Mouse (Mus musculus) hindbrain, embryonic 10.5 days (tissue): ENCODE measurements around the gene Il5. TPM values are rescaled to one million over a fixed set of nuclear protein-coding genes. Genes with fewer than 3 reads are reported as not detected.
A peak's percentile ranks its signal among the peaks of the same experiment; 100 is the strongest.

Experiments
- DNase-seq: peaks from one replicate; pipeline ENCODE4 v3.0.0-alpha.2; 2017; ENCODE audit warnings: low spot score
- H3K27ac ChIP-seq: fragments of 300-500 bp; sonication (generic); 2 replicates; pipeline ENCODE4 v1.5.1; 2016; ENCODE audit warnings: mild to moderate bottlenecking, moderate library complexity
- H3K27me3 ChIP-seq: fragments of 300-500 bp; sonication (generic); 2 replicates; pipeline ENCODE4 v1.6.1; 2016; ENCODE audit warnings: mild to moderate bottlenecking; ENCODE audit not compliant: poor library complexity, insufficient read depth, severe bottlenecking
- H3K36me3 ChIP-seq: fragments of 300-500 bp; sonication (generic); 2 replicates; pipeline ENCODE4 v1.6.1; 2016; ENCODE audit warnings: mild to moderate bottlenecking, moderate library complexity
- H3K4me1 ChIP-seq: fragments of 300-500 bp; sonication (generic); replicated peaks from 2 replicates; pipeline ENCODE4 v1.6.1; 2016; ENCODE audit warnings: mild to moderate bottlenecking
- H3K4me3 ChIP-seq: fragments of 300-500 bp; sonication (generic); 2 replicates; pipeline ENCODE4 v1.5.1; 2016; ENCODE audit warnings: mild to moderate bottlenecking, moderate library complexity
- H3K9me3 ChIP-seq: fragments of 300-500 bp; sonication (generic); 2 replicates; pipeline ENCODE4 v1.6.1; 2016; ENCODE audit warnings: mild to moderate bottlenecking, moderate library complexity
- WGBS: fragments of 180-500 bp; shearing (Covaris S2); methylation state at CpG from one replicate; pipeline ENCODE4 v1.1.7; 2016; 5-methylcytosine and 5-hydroxymethylcytosine counted together
- polyA plus RNA-seq: library from polyadenylated mRNA; unstranded; fragments of >200 nt; fragmentation: Nextera tagmentation; extraction: Ambion mirVana; gene quantifications from 2 replicates; pipeline ENCODE4 v1.2.1, GENCODE M21; 2016

The Il5 gene
- polyA plus RNA-seq = not detected in 2 replicates

DNA sequence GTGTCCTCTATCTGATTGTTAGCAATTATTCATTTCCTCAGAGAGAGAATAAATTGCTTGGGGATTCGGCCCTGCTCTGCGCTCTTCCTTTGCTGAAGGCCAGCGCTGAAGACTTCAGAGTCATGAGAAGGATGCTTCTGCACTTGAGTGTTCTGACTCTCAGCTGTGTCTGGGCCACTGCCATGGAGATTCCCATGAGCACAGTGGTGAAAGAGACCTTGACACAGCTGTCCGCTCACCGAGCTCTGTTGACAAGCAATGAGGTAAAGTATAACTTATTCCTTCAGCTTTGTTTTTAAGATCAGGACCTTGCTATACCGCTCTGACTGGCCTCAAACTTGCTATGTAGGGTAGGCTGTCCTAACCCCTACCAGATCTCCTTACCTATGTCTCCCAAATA is at the start of gene Il5:
TSS of gene Il5 (plus strand) at position 80 of the 400 bp plus-strand sequence.
- no peaks in the 10 kb centered on the region for H3K9me3 ChIP-seq
- H3K4me3 ChIP-seq = no peak within 1 kb of the TSS
- no peak within 1 kb of the TSS for H3K27ac ChIP-seq
- H3K4me1 ChIP-seq = no peaks in the 10 kb centered on the region
- DNase-seq = no peak
- no peaks in the 10 kb centered on the region for H3K36me3 ChIP-seq
- H3K27me3 ChIP-seq = no peaks in the 10 kb centered on the region
- 89% methylated on average over 6 of the region's 6 CpGs for WGBS

DNA sequence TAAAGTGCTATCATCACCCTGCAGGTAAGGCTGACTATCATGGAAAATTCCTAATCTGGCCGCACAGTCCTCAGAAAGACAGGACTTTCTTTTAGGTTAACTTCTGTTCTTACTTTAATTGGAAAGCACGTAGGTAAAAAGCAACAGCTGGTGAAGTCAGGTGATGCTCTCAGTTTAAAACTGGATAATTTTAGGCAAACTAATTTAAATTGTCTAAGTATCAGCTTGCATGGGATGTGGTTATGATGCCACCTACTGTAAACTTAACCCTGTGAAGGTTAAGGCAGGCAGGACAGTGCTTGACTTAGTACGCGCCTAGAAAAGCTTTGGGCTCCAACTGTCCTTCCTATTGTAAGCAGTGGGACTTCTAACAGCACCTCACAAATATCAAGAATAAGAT is 49.2 kb upstream of the Il5 start:
- H3K9me3 ChIP-seq = no peaks in the 10 kb centered on the region
- no peaks in the 10 kb centered on the region for H3K27me3 ChIP-seq
- no peak overlapping the region for H3K4me3 ChIP-seq
- peaks cover 80% of the 10 kb centered on the region for H3K36me3 ChIP-seq
- no peaks in the 10 kb centered on the region for H3K4me1 ChIP-seq
- no peak overlapping the region for H3K27ac ChIP-seq
- 98% methylated on average over 4 of the region's 4 CpGs for WGBS
- DNase-seq = no peak

DNA sequence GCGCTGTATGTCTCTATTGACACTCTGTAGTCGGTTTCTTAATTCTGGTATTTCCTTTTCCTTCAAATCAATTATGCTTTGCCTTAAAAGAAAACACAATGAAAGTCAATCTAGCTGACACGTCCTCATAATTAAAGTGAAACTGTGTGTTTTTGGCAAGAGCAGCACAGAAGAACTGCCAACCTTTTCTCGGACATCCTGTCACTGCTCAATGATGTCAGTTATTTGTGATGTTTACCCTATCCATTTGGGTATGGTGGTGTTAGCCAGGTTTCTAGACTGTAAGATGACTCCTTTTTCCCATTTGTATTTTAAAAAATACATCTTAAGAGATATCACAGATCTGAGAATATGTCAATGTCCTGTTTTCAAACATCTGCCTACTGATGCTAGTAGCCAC is 40.5 kb upstream of the Il5 start:
- no peak for DNase-seq
- WGBS = 88% methylated on average over 4 of the region's 4 CpGs
- Histone ChIP-seq H3K27ac (no peak overlapping the region), H3K4me1 (no peaks in the 10 kb centered on the region), H3K27me3 (no peaks in the 10 kb centered on the region), H3K4me3 (no peak overlapping the region), H3K36me3 (peaks cover 82% of the 10 kb centered on the region), H3K9me3 (no peaks in the 10 kb centered on the region)

DNA sequence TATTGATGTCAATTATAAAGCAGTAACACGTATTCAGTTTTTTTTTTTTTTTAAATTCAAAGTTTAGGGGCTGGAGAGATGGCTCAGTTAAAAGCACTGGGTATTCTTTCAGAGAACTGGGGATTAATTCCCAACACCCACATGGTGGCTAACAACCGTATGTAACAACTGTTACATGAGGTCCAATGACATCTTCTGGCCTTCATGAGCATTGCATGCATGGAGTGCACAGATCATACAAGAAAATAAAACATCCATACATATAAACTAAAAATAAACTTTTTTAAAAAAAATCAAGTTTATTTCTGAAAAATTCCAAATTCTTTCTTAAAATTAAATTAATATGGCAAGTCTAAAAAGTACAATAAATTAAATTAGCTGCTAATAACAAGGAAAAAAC is 38.9 kb upstream of the Il5 start:
- Histone ChIP-seq H3K36me3 (peaks cover 76% of the 10 kb centered on the region), H3K4me1 (no peaks in the 10 kb centered on the region), H3K4me3 (no peak overlapping the region), H3K27me3 (no peaks in the 10 kb centered on the region), H3K9me3 (no peaks in the 10 kb centered on the region), H3K27ac (no peak overlapping the region)
- DNase-seq = no peak
- 92% methylated on average over 2 of the region's 2 CpGs for WGBS

DNA sequence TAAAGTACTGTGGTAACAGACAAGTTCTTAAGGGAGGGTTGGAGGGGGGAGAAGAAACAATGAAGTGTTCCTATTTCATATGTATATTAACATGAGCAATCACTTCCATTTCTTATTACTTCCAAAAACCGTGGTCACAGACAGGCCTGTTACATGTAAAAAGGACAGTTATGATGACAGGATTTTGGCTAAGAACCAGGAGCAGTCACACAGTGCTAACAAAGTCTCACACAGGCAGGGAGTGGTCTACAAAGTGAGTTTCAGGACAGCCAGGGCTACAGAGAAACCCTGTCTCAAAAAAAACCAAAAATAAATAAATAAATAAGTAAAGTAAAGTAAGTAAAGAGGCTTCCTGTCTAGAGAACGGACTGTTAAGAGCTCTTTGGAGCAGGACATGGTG is 38.4 kb upstream of the Il5 start:
- no peaks in the 10 kb centered on the region for H3K9me3 ChIP-seq
- peaks cover 76% of the 10 kb centered on the region for H3K36me3 ChIP-seq
- no peaks in the 10 kb centered on the region for H3K27me3 ChIP-seq
- no peaks in the 10 kb centered on the region for H3K4me1 ChIP-seq
- DNase-seq = no peak
- WGBS = 92% methylated on average over 2 of the region's 2 CpGs
- H3K27ac ChIP-seq = no peak overlapping the region
- no peak overlapping the region for H3K4me3 ChIP-seq

DNA sequence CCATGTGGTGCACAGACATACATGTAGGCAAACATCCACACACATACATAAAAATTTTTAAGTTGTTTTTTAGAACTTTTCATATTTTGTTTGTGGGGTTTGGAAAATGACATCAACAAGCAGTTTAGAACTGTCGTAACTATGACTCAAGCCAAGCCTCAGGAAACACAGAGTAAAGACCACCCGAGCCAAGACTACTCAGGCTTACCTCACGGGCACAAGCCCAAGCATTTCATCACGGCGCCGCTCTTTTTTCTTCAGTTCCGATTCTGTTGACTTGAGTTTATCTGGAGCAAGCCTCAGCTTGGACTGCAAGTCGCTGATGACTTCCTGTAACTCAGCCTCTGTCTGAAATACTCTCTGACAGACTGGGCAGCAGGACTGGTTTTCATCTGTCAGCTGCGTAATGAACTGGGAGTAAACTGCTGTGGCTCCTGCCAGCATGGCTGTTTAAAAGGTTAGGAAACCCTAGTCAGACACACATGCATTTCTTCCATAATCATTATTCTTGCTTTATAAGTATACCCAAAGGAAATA is 37.5 kb upstream of the Il5 start:
- no peak overlapping the region for H3K27ac ChIP-seq
- WGBS = 95% methylated on average over 9 of the region's 9 CpGs
- no peak overlapping the region for H3K4me3 ChIP-seq
- no peaks in the 10 kb centered on the region for H3K9me3 ChIP-seq
- H3K27me3 ChIP-seq = no peaks in the 10 kb centered on the region
- H3K36me3 ChIP-seq = peaks cover 79% of the 10 kb centered on the region
- DNase-seq = no peak
- H3K4me1 ChIP-seq = no peaks in the 10 kb centered on the region

DNA sequence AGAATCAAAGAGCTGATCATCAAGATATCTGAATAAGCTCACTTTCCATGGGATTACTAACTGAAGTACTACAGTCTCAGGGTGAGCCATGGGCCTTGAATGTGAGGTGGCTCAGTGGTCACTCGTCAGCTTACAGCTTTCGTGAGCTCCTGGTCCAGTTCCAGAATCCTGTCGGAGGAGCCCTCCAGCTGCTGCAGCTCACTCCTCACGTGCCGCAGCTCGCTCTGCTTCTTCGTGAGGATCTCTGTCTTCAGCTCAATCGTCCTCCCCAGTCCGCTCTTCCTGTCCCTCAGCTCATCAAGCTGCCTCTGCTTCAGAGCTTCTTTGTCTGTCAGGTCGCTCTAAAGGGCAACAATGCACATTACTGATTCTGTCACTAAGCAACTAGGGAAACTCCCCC is 28.6 kb upstream of the Il5 start:
- 38% methylated on average over 10 of the region's 10 CpGs for WGBS
- Histone ChIP-seq H3K36me3 (peaks cover 45% of the 10 kb centered on the region), H3K4me3 (no peak overlapping the region; the same call in 1 of the 2 replicates), H3K4me1 (peaks cover 6% of the 10 kb centered on the region), H3K27me3 (no peaks in the 10 kb centered on the region), H3K9me3 (no peaks in the 10 kb centered on the region), H3K27ac (peak overlapping the region; percentile 47)
- peak; percentile 33 for DNase-seq

DNA sequence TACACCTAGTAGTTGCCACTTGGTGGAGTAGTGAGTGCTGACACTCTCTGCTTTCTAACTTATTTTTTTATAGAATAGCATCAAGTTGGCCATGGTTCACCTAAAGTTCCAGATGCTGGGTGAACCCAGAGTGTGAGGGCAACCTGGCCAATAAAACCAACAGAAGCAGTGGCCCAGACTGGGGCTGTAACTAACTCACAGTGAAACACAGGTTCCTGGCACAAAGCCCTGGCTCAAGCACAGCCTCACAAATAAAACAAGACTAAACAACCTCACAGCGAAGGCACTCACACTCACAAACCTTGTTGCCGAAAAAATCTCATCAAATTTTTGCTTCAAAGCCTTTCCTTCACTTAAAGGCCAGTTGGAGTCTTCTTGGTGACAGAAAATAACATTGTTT is 22.1 kb upstream of the Il5 start:
- Histone ChIP-seq H3K27ac (no peak overlapping the region), H3K4me1 (no peaks in the 10 kb centered on the region), H3K27me3 (no peaks in the 10 kb centered on the region), H3K9me3 (no peaks in the 10 kb centered on the region), H3K4me3 (no peak overlapping the region), H3K36me3 (peaks cover 69% of the 10 kb centered on the region)
- no peak for DNase-seq
- WGBS = 94% methylated on average over 2 of the region's 2 CpGs

DNA sequence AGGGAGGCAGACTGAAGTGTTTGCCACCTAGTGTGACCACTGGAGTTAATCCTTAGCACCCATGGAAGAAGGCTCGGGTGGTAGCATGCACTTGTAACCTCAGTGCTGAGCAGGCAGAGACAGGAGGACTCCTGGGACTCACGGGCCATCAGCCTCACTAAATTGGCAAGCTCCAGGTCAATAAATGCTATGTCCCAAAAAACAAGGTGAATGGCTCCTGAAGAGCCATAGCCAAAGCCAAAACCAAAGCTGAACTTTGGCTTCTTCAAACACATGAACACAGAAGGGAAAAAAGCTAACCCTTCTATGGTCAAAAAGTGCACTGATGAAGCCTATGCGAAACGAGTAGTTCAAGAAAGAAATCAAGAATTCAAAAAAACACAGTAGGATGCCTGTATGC is 21.2 kb upstream of the Il5 start:
- peaks cover 63% of the 10 kb centered on the region for H3K36me3 ChIP-seq
- 90% methylated on average over 4 of the region's 4 CpGs for WGBS
- H3K9me3 ChIP-seq = no peaks in the 10 kb centered on the region
- H3K4me3 ChIP-seq = no peak overlapping the region
- H3K4me1 ChIP-seq = no peaks in the 10 kb centered on the region
- no peak for DNase-seq
- H3K27ac ChIP-seq = no peak overlapping the region
- no peaks in the 10 kb centered on the region for H3K27me3 ChIP-seq

DNA sequence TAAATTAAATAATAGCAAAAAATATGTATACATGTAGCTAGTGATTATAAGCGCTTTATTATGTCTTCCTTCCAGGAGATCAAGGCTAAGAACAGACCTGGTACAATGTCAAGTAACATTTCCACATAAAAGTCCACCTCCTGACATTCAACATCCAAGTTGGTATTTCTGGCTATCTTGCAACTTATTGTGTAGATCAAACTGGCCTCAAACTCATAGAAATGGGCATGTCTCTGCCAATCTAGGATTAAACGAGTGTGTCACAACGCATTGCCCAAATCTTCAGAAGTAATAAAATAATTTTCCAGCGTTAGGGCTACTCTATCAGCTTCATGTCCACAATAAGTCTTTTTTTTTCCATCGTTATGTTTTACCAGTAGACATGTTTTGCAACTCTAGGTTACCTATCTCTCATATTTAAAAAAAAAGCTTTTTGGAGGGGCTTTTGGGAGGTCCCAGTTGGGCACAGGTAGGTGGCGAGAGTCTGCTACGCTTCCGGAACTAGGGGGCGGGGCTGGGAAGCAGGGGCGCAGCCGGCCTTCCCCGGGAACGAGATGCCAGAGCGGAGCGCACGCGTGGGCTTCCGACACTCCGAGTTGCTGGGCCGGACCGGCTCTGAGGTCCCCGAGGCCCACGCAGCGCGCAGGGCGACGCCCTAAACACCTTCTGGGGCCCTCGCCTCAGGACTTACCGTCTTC is 14.2 kb upstream of the Il5 start:
- Histone ChIP-seq H3K27ac (peak overlapping the region; percentile 91), H3K9me3 (no peaks in the 10 kb centered on the region), H3K27me3 (no peaks in the 10 kb centered on the region), H3K4me1 (peaks cover 14% of the 10 kb centered on the region), H3K36me3 (peaks cover 14% of the 10 kb centered on the region), H3K4me3 (peak overlapping the region; percentile 75)
- DNase-seq = no peak
- 9% methylated on average over 29 of the region's 29 CpGs for WGBS

DNA sequence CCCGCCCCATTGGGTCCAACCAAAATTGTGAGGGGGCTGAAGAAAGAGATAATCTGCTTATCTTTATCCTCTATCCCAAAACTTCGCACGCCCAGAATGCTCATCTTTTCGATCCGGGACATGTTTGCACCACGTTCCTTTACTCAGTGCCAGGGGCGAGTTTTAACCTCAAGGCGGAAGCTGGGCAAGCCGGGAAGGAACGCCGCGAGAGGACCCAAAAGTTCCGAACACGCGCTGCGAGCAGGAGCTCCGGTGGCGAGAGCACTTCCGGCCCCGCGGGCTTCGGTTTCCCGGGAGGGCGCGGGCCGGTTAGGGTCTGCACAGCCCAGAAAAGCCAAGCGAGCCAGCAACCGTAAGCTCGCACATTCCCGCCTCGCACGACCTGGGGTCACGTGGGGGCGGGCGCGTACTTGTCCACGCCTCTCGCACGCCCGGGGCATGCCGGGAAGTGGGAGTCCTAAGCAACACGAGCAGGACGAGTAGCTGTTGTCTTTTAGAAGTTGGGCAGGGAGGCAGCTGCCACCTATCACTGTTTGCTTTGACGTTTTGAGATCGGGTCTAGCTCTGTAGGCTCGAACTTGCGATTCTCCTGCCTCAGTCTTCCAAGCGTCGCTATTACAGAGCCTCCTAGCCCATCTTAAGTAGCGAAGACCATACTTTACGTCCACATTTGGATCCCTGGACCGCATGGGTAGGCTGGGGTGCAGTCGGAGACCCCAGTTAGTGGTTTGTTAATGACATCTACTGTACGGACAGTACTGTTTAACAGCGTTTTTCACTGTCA is 13.5 kb upstream of the Il5 start, which contains the start of gene Rad50:
TSS of gene Rad50 (minus strand) at position 386 of the 784 bp plus-strand sequence.
- DNase-seq = peak; percentile 89
- Histone ChIP-seq H3K4me1 (peaks cover 14% of the 10 kb centered on the region), H3K9me3 (no peaks in the 10 kb centered on the region), H3K27ac (peak within 1 kb of the TSS; percentile 91), H3K27me3 (no peaks in the 10 kb centered on the region), H3K36me3 (peaks cover 7% of the 10 kb centered on the region), H3K4me3 (peak within 1 kb of the TSS; percentile 75)
- 6% methylated on average over 55 of the region's 55 CpGs for WGBS

DNA sequence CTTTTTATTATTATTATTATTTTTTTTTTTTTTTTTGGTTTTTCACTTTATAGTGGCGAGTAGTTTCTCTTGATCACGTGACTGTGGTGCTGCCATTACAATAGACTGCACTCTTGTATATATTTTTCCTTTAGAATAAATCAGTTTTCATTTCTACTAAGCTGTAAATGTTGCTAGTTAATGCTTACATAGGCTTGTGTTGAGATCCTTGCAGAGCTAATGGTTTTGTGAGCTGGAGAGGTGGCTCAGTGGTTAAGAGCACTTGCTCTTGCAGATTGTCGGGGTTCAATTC is 12.9 kb upstream of the Il5 start:
- 81% methylated on average over 3 of the region's 3 CpGs for WGBS
- Histone ChIP-seq H3K27me3 (no peaks in the 10 kb centered on the region), H3K4me3 (peak overlapping the region; percentile 75), H3K4me1 (peaks cover 14% of the 10 kb centered on the region), H3K36me3 (peaks cover 6% of the 10 kb centered on the region), H3K27ac (peak overlapping the region; percentile 91; the same call in 1 of the 2 replicates), H3K9me3 (no peaks in the 10 kb centered on the region)
- DNase-seq = no peak

DNA sequence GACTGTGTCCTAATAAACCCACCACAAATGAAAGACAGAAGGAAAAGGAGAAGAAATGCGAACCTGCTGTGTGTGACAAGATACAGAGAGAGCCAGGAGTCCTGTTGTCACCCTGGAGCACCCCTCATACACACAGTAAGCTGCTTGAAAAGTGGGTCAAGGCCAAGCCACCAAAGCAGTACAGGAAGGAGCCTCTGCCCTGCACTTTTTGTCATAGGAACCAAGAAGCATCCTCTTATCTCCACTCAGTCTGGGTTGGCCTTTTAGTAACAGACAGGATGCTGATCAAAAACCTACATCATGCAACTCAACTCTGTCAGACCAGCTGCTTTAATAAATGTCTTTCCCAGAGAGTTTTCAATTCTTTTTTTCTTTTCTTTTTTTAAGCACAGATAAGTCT is 893 bp upstream of the Il5 start:
- Histone ChIP-seq H3K9me3 (no peaks in the 10 kb centered on the region), H3K27ac (no peak overlapping the region), H3K4me3 (no peak overlapping the region), H3K4me1 (no peaks in the 10 kb centered on the region), H3K36me3 (no peaks in the 10 kb centered on the region), H3K27me3 (no peaks in the 10 kb centered on the region)
- 90% methylated on average over 1 of the region's 1 CpGs for WGBS
- no peak for DNase-seq
